12 mouse cellular contexts compared by ENCODE assay signal in the genomic region with DNA sequence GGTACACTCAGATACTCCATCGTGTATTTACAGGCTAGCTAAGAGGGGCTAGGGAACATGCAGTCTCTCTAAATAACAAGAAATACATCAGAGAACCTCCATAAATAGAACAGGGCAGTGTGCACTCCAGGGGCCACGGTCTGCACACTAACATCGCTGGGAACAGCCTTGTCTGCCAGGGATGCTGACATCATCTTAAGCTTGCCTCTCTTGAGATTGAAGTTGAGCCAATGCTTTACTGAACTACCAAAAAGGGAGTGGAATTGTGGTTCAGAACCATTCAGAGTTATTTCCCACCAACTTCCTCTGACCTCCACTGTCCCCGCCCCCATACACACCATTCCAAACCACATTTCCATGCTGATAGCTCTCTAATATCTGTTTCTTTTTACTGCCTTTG.
DNase-seq lines count a peak whose midpoint lies in the region; ATAC-seq lines count a peak whose summit lies in the region.
"Had no signal": no experiment of that assay in that cellular context is flagged by ENCODE, and none has a peak within 500 bp of the region (broad histone marks: within the 10 kb centered on the region; RNA-seq: fewer than 3 reads in every experiment).

No protein-coding gene starts in this region.

- peak overlapping the region; percentile 24; the same call in 1 of the 2 replicates for H3K4me2 ChIP-seq in heart, embryonic 11.5 days
- H3K4me2 ChIP-seq in lung, embryonic 16.5 days (ENCODE audit: low read depth, low read length): no peak overlapping the region
- no peak overlapping the region for H3K4me2 ChIP-seq in intestine, embryonic 16.5 days (ENCODE audit: low read depth, low read length)

- intact Hi-C loops in left cerebral cortex, postnatal 25 days (cut with DNase I): no loop called here

- 51% methylated on average over 4 of the region's 4 CpGs for WGBS in heart, embryonic 11.5 days (ENCODE audit: insufficient replicate concordance)
- 61% methylated on average over 4 of the region's 4 CpGs for WGBS in lung, embryonic 16.5 days
- whole genome bisulfite sequencing in intestine, embryonic 16.5 days: 71% methylated on average over 4 of the region's 4 CpGs

- H3K4me1 ChIP-seq in heart, embryonic 11.5 days (ENCODE audit: control insufficient read depth, insufficient read depth, low read length): peaks cover 5% of the 10 kb centered on the region
- no peaks in the 10 kb centered on the region for H3K4me1 ChIP-seq in lung, embryonic 16.5 days (replicated peaks; ENCODE audit: control insufficient read depth, insufficient read depth, low read length)
- no peaks in the 10 kb centered on the region for H3K4me1 ChIP-seq in intestine, embryonic 16.5 days (ENCODE audit: control insufficient read depth, insufficient read depth, low read length)

- H3K9ac ChIP-seq in heart, embryonic 11.5 days (ENCODE audit: low read depth, low read length): no peak overlapping the region
- no peak overlapping the region for H3K9ac ChIP-seq in lung, embryonic 16.5 days (ENCODE audit: low read length)
- no peak overlapping the region for H3K9ac ChIP-seq in intestine, embryonic 16.5 days (ENCODE audit: low read depth, low read length)

- no peak overlapping the region for H3K4me3 ChIP-seq in heart, embryonic 11.5 days (ENCODE audit: low read depth, low read length)
- H3K4me3 ChIP-seq in lung, embryonic 16.5 days (ENCODE audit: low read length): no peak overlapping the region
- no peak overlapping the region for H3K4me3 ChIP-seq in intestine, embryonic 16.5 days (ENCODE audit: low read length)

- ATAC-seq in heart, embryonic 11.5 days (replicated peaks; ENCODE audit: insufficient number of reproducible peaks, low FRiP score, low TSS enrichment): peak; percentile 49; the same call in 1 of the 2 replicates
- peak; percentile 51 for ATAC-seq in lung, embryonic 16.5 days (ENCODE audit: low read depth)
- no peak for ATAC-seq in intestine, embryonic 16.5 days

- H3K9me3 ChIP-seq in heart, embryonic 11.5 days (replicated peaks; ENCODE audit: control insufficient read depth, low read length): no peaks in the 10 kb centered on the region
- H3K9me3 ChIP-seq in lung, embryonic 16.5 days (ENCODE audit: control insufficient read depth, low read length): no peaks in the 10 kb centered on the region
- no peaks in the 10 kb centered on the region for H3K9me3 ChIP-seq in intestine, embryonic 16.5 days (ENCODE audit: control insufficient read depth, low read length)

- H3K27me3 ChIP-seq in heart, embryonic 11.5 days (ENCODE audit: control insufficient read depth, insufficient read depth, low read length): no peaks in the 10 kb centered on the region
- no peaks in the 10 kb centered on the region for H3K27me3 ChIP-seq in lung, embryonic 16.5 days (ENCODE audit: control insufficient read depth, insufficient read depth, low read depth, low read length)
- H3K27me3 ChIP-seq in intestine, embryonic 16.5 days (replicated peaks; ENCODE audit: control insufficient read depth, insufficient read depth, low read length): no peaks in the 10 kb centered on the region

- peak; percentile 4 for DNase-seq in kidney, adult 11 months
- no peak for DNase-seq in kidney, postnatal 36 days
- DNase-seq in NIH3T3 (ENCODE audit: low read depth): peak; percentile 49
- no peak for DNase-seq in right cerebral cortex, adult 2 months (ENCODE audit: low spot score in 2 of 2)
- DNase-seq in left cerebral cortex, postnatal 25 days (ENCODE audit: low spot score in 2 of 2): no peak
- DNase-seq: cerebellum, adult 9-11 months; layer of hippocampus, postnatal 36 days; liver; thymus, postnatal 36 days had no signal

- no peaks in the 10 kb centered on the region for H3K36me3 ChIP-seq in heart, embryonic 11.5 days (ENCODE audit: control insufficient read depth, insufficient read depth, low read length)
- no peaks in the 10 kb centered on the region for H3K36me3 ChIP-seq in lung, embryonic 16.5 days (ENCODE audit: control insufficient read depth, insufficient read depth, low read length)
- no peaks in the 10 kb centered on the region for H3K36me3 ChIP-seq in intestine, embryonic 16.5 days (ENCODE audit: control insufficient read depth, insufficient read depth, low read length)

- 0 out of 2 replicates have a peak overlapping the region, but pooled peaks have one; percentile 35 for H3K27ac ChIP-seq in heart, embryonic 11.5 days (ENCODE audit: low read depth, low read length)
- no peak overlapping the region for H3K27ac ChIP-seq in lung, embryonic 16.5 days (ENCODE audit: low read length)
- no peak overlapping the region for H3K27ac ChIP-seq in intestine, embryonic 16.5 days (ENCODE audit: low read length)

Comparison
In these comparisons a context has a peak if more than half of its experiments do, and no peak if none do; other contexts are left out.
1. DNase-seq: peak in kidney, adult 11 months (single experiment) and NIH3T3 (single experiment); none in kidney, postnatal 36 days (0 of 2), right cerebral cortex, adult 2 months (0 of 2) and left cerebral cortex, postnatal 25 days (0 of 2).